Mouse (Mus musculus): ENCODE measurements around the gene Vps53.

Gene Vps53

GRCm38 (mm10) chr11:76106551-76107496 lies 72.6 kb downstream of the Vps53 start:
- no peak for DNase-seq (ENCODE audit: low spot score)

GRCm38 (mm10) chr11:76101154-76101553 lies 78.3 kb downstream of the Vps53 start:
- no peak for DNase-seq (ENCODE audit: low spot score)

- DNase-seq (ENCODE audit: low spot score), result no peak
Measured at GRCm38 (mm10) chr11:76099193-76099975, 80.1 kb downstream of the Vps53 start.

GRCm38 (mm10) chr11:76093610-76094009 lies 85.8 kb downstream of the Vps53 start:
- no peak for DNase-seq (ENCODE audit: low spot score)

- no peak for DNase-seq (ENCODE audit: low spot score)
Measured at GRCm38 (mm10) chr11:76089776-76090175, 89.7 kb downstream of the Vps53 start.

GRCm38 (mm10) chr11:76088506-76088905 lies 90.9 kb downstream of the Vps53 start:
- DNase-seq (ENCODE audit: low spot score), result no peak

GRCm38 (mm10) chr11:76085898-76086591 lies 93.4 kb downstream of the Vps53 start:
- no peak for DNase-seq (ENCODE audit: low spot score)

- no peak for DNase-seq (ENCODE audit: low spot score)
Measured at GRCm38 (mm10) chr11:76084943-76085342, 94.5 kb downstream of the Vps53 start.

GRCm38 (mm10) chr11:76083941-76084367 lies 95.5 kb downstream of the Vps53 start:
- no peak for DNase-seq (ENCODE audit: low spot score)

GRCm38 (mm10) chr11:76081048-76081640 lies 98.3 kb downstream of the Vps53 start:
- DNase-seq (ENCODE audit: low spot score), result no peak

- DNase-seq (ENCODE audit: low spot score), result no peak
Measured at GRCm38 (mm10) chr11:76080293-76080692, 99.2 kb downstream of the Vps53 start.

- no peak for DNase-seq (ENCODE audit: low spot score)
Measured at GRCm38 (mm10) chr11:76077341-76077740, 102.1 kb downstream of the Vps53 start.

- no peak for DNase-seq (ENCODE audit: low spot score)
Measured at GRCm38 (mm10) chr11:76074296-76075093, 105.0 kb downstream of the Vps53 start.

GRCm38 (mm10) chr11:76069816-76070215 lies 109.6 kb downstream of the Vps53 start:
- no peak for DNase-seq (ENCODE audit: low spot score)

- no peak for DNase-seq (ENCODE audit: low spot score)
Measured at GRCm38 (mm10) chr11:76066563-76067156, 112.8 kb downstream of the Vps53 start.

- no peak for DNase-seq (ENCODE audit: low spot score)
Measured at GRCm38 (mm10) chr11:76065521-76066095, 113.8 kb downstream of the Vps53 start.

- DNase-seq (ENCODE audit: low spot score), result no peak
Measured at GRCm38 (mm10) chr11:76064411-76064810, 115.0 kb downstream of the Vps53 start.

- DNase-seq (ENCODE audit: low spot score), result no peak
Measured at GRCm38 (mm10) chr11:76060906-76061305, 118.5 kb downstream of the Vps53 start.

- DNase-seq (ENCODE audit: low spot score), result no peak
Measured at GRCm38 (mm10) chr11:76059971-76060370, 119.5 kb downstream of the Vps53 start.

GRCm38 (mm10) chr11:76056487-76056886 lies 123.0 kb downstream of the Vps53 start:
- DNase-seq (ENCODE audit: low spot score), result no peak
